Mouse (Mus musculus): ENCODE data around the gene Syt1.

DNA sequence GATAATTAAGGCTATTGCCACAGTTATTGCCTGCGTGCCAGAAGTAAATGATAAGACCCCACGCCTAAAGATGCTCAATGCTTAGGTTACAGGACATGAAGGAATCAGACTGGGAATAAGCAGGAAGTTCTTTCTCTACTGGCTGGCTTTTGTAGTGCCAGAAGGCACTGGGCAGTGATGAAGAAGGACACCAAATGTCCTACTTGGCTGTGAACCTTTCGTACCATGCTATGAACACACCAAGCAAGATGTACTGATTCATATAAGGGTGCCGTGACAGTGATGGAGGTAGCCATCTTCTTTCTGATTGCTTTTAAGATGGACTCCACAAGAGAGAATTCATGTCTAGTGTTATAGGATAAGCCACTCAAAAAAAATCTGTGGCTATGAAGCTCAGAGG, 145.2 kb downstream of the Syt1 start:
- no peak for TF ChIP-seq POLR2A (IDR thresholded peaks at IDR 0.05; ENCODE audit: borderline replicate concordance, extremely low read depth, insufficient read depth, insufficient read length, poor library complexity, severe bottlenecking)
- TF ChIP-seq CTCF (IDR thresholded peaks at IDR 0.05; ENCODE audit: borderline replicate concordance, extremely low read depth, insufficient read depth, insufficient read length): no peak
